Mouse (Mus musculus): ENCODE measurements around the gene Palb2. TPM values are rescaled to one million over a fixed set of nuclear protein-coding genes. Genes with fewer than 3 reads are reported as not detected.
"Not testable (repeated sequence)": the region's sequence is repeated elsewhere in the genome, so short reads cannot be mapped to it uniquely, and the experiment has no call there.

The Palb2 gene
- polyA plus RNA-seq, 1 experiment from 2014 or later = 9.9 TPM

- Histone ChIP-seq H3K4me2 (ENCODE audit: low read depth, low read length) (no peak overlapping the region), H3K9me3 (ENCODE audit: control insufficient read depth, low read length) (no peaks in the 10 kb centered on the region), H3K4me1 (ENCODE audit: control insufficient read depth, insufficient read depth, low read length) (no peaks in the 10 kb centered on the region), H3K9ac (ENCODE audit: low read depth, low read length) (no peak overlapping the region), H3K36me3 (ENCODE audit: control insufficient read depth, insufficient read depth, low read length) (peaks cover 46% of the 10 kb centered on the region), H3K4me3 (ENCODE audit: low read depth, low read length) (no peak overlapping the region), H3K27me3 (replicated peaks; ENCODE audit: control insufficient read depth, insufficient read depth, low read length) (no peaks in the 10 kb centered on the region), H3K27ac (replicated peaks; ENCODE audit: low read depth, low read length) (no peak overlapping the region)
- DNase-seq (ENCODE audit: low spot score) (no peak), ATAC-seq (ENCODE audit: low read depth) (no peak)
- WGBS = 73% methylated on average over 8 of the region's 8 CpGs
Observed at GRCm38 (mm10) chr7:122125636-122126035, 7.1 kb downstream of the Palb2 start.

GRCm38 (mm10) chr7:122123518-122123917, 9.3 kb downstream of the Palb2 start:
- no peak for ATAC-seq (ENCODE audit: low read depth)

DNA sequence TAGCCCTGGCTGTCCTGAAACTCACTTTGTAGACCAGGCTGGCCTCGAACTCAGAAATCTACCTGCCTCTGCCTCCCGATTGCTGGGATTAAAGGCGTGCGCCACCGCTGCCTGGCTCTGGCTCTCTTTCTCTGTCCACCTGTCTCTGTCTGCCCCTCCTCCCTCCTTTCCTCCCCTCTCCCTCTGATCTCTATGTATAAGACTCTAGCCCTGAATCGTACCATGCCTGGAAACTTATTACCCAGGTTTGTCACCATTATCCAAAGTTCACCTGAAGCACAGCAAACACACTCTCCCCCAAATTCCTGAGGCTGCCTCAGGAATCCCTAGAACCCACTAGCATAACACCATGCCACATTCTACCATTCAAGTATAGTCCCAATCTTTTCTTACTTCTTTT, 24.6 kb downstream of the Palb2 start:
- ATAC-seq (ENCODE audit: low read depth) (no peak), DNase-seq (ENCODE audit: low spot score) (no peak)
- Histone ChIP-seq H3K4me1 (ENCODE audit: control insufficient read depth, insufficient read depth, low read length) (no peaks in the 10 kb centered on the region), H3K4me3 (ENCODE audit: low read depth, low read length) (no peak overlapping the region), H3K4me2 (ENCODE audit: low read depth, low read length) (no peak overlapping the region), H3K9ac (ENCODE audit: low read depth, low read length) (no peak overlapping the region), H3K36me3 (ENCODE audit: control insufficient read depth, insufficient read depth, low read length) (peaks cover 36% of the 10 kb centered on the region), H3K9me3 (ENCODE audit: control insufficient read depth, low read length) (no peaks in the 10 kb centered on the region), H3K27ac (replicated peaks; ENCODE audit: low read depth, low read length) (no peak overlapping the region), H3K27me3 (replicated peaks; ENCODE audit: control insufficient read depth, insufficient read depth, low read length) (no peaks in the 10 kb centered on the region)
- 93% methylated on average over 6 of the region's 6 CpGs for WGBS

More at GRCm38 (mm10) chr7:122123518-122123917, 9.3 kb downstream of the Palb2 start:
- H3K4me1 ChIP-seq (ENCODE audit: control insufficient read depth, insufficient read depth, low read length) = no peaks in the 10 kb centered on the region
- H3K9me3 ChIP-seq (ENCODE audit: control insufficient read depth, low read length) = no peaks in the 10 kb centered on the region
- no peak overlapping the region for H3K9ac ChIP-seq (ENCODE audit: low read depth, low read length)
- DNase-seq (ENCODE audit: low spot score) = no peak
- no peaks in the 10 kb centered on the region for H3K27me3 ChIP-seq (replicated peaks; ENCODE audit: control insufficient read depth, insufficient read depth, low read length)
- H3K27ac ChIP-seq (replicated peaks; ENCODE audit: low read depth, low read length) = no peak overlapping the region
- H3K4me3 ChIP-seq (ENCODE audit: low read depth, low read length) = no peak overlapping the region
- WGBS = 84% methylated on average over 4 of the region's 4 CpGs
- no peak overlapping the region for H3K4me2 ChIP-seq (ENCODE audit: low read depth, low read length)
- peaks cover 49% of the 10 kb centered on the region for H3K36me3 ChIP-seq (ENCODE audit: control insufficient read depth, insufficient read depth, low read length)

GRCm38 (mm10) chr7:122101747-122102244, 31.0 kb downstream of the Palb2 start, which contains the start of gene Ndufab1:
TSS of gene Ndufab1 (minus strand) at chr7:122101886.
- peak within 1 kb of the TSS; percentile 81 for H3K4me2 ChIP-seq (ENCODE audit: low read depth, low read length)
- no peak within 1 kb of the TSS; the same call in 1 of the 2 replicates for H3K27ac ChIP-seq (replicated peaks; ENCODE audit: low read depth, low read length)
- H3K4me1 ChIP-seq (ENCODE audit: control insufficient read depth, insufficient read depth, low read length) = peaks cover 11% of the 10 kb centered on the region; the same call in 1 of the 2 replicates
- H3K27me3 ChIP-seq (replicated peaks; ENCODE audit: control insufficient read depth, insufficient read depth, low read length) = no peaks in the 10 kb centered on the region
- ATAC-seq (ENCODE audit: low read depth) (peak; percentile 99), DNase-seq (ENCODE audit: low spot score) (peak; percentile 94)
- H3K36me3 ChIP-seq (ENCODE audit: control insufficient read depth, insufficient read depth, low read length) = peaks cover 18% of the 10 kb centered on the region; the same call in 1 of the 2 replicates
- 2% methylated on average over 13 of the region's 43 CpGs for WGBS
- peak within 1 kb of the TSS; percentile 74 for H3K4me3 ChIP-seq (ENCODE audit: low read depth, low read length)
- no peaks in the 10 kb centered on the region for H3K9me3 ChIP-seq (ENCODE audit: control insufficient read depth, low read length)
- H3K9ac ChIP-seq (ENCODE audit: low read depth, low read length) = peak within 1 kb of the TSS; percentile 90

DNA sequence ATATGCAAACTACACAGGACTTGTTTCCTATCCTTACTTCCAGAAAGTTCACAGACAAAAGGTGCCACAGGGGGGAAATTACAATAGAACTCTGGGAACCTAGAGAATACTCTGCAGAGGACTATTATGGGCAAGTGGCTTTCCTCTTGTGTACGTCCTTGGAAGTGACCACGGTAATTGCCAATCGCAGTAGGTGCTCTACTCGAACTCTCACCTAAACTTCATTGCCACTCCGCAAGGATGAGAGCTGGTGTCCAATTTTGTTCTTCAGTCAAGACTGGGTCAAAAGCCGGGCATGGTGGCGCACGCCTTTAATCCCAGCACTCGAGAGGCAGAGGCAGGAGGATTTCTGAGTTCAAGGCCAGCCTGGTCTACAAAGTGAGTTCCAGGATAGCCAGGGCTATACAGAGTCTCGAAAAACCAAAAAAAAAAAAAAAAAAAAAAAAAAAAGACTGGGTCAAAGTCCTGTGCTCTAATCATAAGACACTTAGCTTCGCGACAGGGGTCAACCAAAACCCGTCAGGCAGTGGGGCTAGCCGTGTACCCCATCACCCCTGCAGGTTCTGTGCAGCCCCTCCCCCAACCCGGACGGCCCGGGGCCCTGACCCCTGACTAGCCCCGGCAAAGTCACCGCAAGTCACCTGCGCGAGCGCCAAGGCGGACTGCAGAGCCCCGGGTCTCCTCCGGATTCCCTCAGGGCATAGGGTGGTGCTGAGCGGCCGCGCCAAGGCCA, 31.6 kb downstream of the Palb2 start:
- 6% methylated on average over 23 of the region's 28 CpGs for WGBS
- peak overlapping the region; percentile 81 for H3K4me2 ChIP-seq (ENCODE audit: low read depth, low read length)

GRCm38 (mm10) chr7:122099222-122099621, 33.6 kb downstream of the Palb2 start:
- H3K4me1 ChIP-seq (ENCODE audit: control insufficient read depth, insufficient read depth, low read length) = peaks cover 11% of the 10 kb centered on the region; the same call in 1 of the 2 replicates
- ATAC-seq (ENCODE audit: low read depth) = no peak
- H3K36me3 ChIP-seq (ENCODE audit: control insufficient read depth, insufficient read depth, low read length) = peaks cover 43% of the 10 kb centered on the region
- H3K9ac ChIP-seq (ENCODE audit: low read depth, low read length) = no peak overlapping the region
- no peaks in the 10 kb centered on the region for H3K9me3 ChIP-seq (ENCODE audit: control insufficient read depth, low read length)
- H3K27ac ChIP-seq (replicated peaks; ENCODE audit: low read depth, low read length) = no peak overlapping the region
- H3K4me3 ChIP-seq (ENCODE audit: low read depth, low read length) = no peak overlapping the region
- no peaks in the 10 kb centered on the region for H3K27me3 ChIP-seq (replicated peaks; ENCODE audit: control insufficient read depth, insufficient read depth, low read length)
- 65% methylated on average over 4 of the region's 4 CpGs for WGBS
- no peak overlapping the region for H3K4me2 ChIP-seq (ENCODE audit: low read depth, low read length)
- DNase-seq (ENCODE audit: low spot score) = peak; percentile 66

More for the DNA sequence above, 31.6 kb downstream of the Palb2 start:
- H3K36me3 ChIP-seq (ENCODE audit: control insufficient read depth, insufficient read depth, low read length) = peaks cover 24% of the 10 kb centered on the region
- ATAC-seq (ENCODE audit: low read depth) = peak; percentile 58
- not testable (repeated sequence) for H3K27ac ChIP-seq (replicated peaks; ENCODE audit: low read depth, low read length); DNase-seq (ENCODE audit: low spot score); H3K9me3 ChIP-seq (ENCODE audit: control insufficient read depth, low read length); H3K27me3 ChIP-seq (replicated peaks; ENCODE audit: control insufficient read depth, insufficient read depth, low read length)
- peaks cover 11% of the 10 kb centered on the region; the same call in 1 of the 2 replicates for H3K4me1 ChIP-seq (ENCODE audit: control insufficient read depth, insufficient read depth, low read length)
- peak overlapping the region; percentile 90 for H3K9ac ChIP-seq (ENCODE audit: low read depth, low read length)
- H3K4me3 ChIP-seq (ENCODE audit: low read depth, low read length) = peak overlapping the region; percentile 74

DNA sequence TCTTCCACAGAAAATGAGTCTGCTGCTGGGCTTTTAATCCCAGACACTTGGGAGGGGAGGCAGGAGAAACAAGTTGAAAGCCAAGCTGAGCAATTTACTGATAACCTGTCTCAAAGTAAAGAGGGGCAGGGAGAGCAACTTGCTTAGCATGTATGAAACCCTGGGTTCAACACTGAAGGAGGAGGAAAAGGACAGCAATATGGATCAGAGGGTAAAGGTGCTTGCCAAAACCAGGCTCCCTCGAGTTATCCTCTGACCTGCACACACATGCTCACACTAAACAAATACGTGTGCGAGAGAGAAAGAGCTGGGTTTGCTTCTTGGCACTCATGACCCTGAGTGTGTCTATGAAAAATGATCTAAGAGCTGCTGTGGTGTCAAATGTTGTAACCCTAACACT, 34.8 kb downstream of the Palb2 start:
- Histone ChIP-seq H3K27ac (replicated peaks; ENCODE audit: low read depth, low read length) (no peak overlapping the region), H3K4me2 (ENCODE audit: low read depth, low read length) (no peak overlapping the region), H3K36me3 (ENCODE audit: control insufficient read depth, insufficient read depth, low read length) (peaks cover 52% of the 10 kb centered on the region), H3K4me1 (ENCODE audit: control insufficient read depth, insufficient read depth, low read length) (peaks cover 11% of the 10 kb centered on the region; the same call in 1 of the 2 replicates), H3K9ac (ENCODE audit: low read depth, low read length) (no peak overlapping the region), H3K4me3 (ENCODE audit: low read depth, low read length) (no peak overlapping the region), H3K9me3 (ENCODE audit: control insufficient read depth, low read length) (no peaks in the 10 kb centered on the region), H3K27me3 (replicated peaks; ENCODE audit: control insufficient read depth, insufficient read depth, low read length) (no peaks in the 10 kb centered on the region)
- 94% methylated on average over 3 of the region's 3 CpGs for WGBS
- ATAC-seq (ENCODE audit: low read depth) (no peak), DNase-seq (ENCODE audit: low spot score) (no peak)

DNA sequence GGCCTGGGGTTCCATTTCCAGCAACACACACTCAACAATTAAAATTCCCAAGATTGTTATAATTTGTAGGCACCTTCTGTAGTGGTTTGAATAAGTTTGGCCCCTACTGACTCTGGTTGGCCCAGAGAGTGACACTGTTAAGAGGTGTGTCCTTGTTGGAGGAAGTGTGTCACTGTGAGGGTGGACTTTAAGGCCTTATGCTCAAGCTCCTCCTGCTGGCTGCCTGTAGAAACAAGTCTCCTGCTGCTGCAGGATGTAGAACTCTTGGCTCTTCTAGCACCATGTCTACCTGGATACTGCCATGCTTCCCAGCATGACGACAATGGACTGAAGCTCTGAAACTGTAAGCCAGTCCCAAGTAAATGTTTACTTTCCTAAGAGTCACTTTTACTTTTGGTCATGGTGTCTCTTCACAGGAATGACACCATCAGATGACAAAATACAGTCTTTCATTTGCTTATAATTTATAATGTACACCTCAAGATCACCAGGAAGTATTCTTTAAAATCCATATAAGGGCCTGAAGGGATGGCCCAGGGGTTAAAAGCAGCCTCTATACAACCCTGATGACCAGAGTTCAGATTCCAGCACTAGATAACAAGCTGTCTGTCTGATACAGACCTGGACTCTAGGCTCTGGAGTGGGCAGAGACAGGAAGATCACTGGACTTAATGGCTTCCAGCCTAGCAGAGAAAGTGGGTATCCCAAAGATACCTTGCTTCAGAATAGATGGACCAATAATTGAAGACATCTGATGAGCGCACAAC, 38.0 kb downstream of the Palb2 start:
- H3K9ac ChIP-seq (ENCODE audit: low read depth, low read length) = no peak overlapping the region
- peaks cover 81% of the 10 kb centered on the region for H3K36me3 ChIP-seq (ENCODE audit: control insufficient read depth, insufficient read depth, low read length)
- ATAC-seq (ENCODE audit: low read depth) (no peak), DNase-seq (ENCODE audit: low spot score) (no peak)
- no peak overlapping the region for H3K27ac ChIP-seq (replicated peaks; ENCODE audit: low read depth, low read length)
- H3K4me1 ChIP-seq (ENCODE audit: control insufficient read depth, insufficient read depth, low read length) = no peaks in the 10 kb centered on the region
- 95% methylated on average over 2 of the region's 2 CpGs for WGBS
- no peaks in the 10 kb centered on the region for H3K27me3 ChIP-seq (replicated peaks; ENCODE audit: control insufficient read depth, insufficient read depth, low read length)
- no peaks in the 10 kb centered on the region for H3K9me3 ChIP-seq (ENCODE audit: control insufficient read depth, low read length)
- no peak overlapping the region for H3K4me2 ChIP-seq (ENCODE audit: low read depth, low read length)
- H3K4me3 ChIP-seq (ENCODE audit: low read depth, low read length) = no peak overlapping the region
